Mouse (Mus musculus) liver, adult 2 months (tissue): ENCODE data around the gene Fsip1. TPM values are rescaled to one million over a fixed set of nuclear protein-coding genes. Genes with fewer than 3 reads are reported as not detected.

ENCODE experiments used
- DNase-seq: peaks from one replicate; pipeline ENCODE4 v3.0.0-alpha.2; 2011; ENCODE audit warnings: low read depth, low spot score; ENCODE audit errors: extremely low read depth
- H3K27ac ChIP-seq: fragments of 200-500 bp; replicated peaks from 2 replicates; pipeline ENCODE4 v1.5.1; 2012; ENCODE audit warnings: low read depth, mild to moderate bottlenecking, control low read depth, inconsistent platforms, low read length; ENCODE audit not compliant: insufficient read depth
- H3K27me3 ChIP-seq: fragments of 200-500 bp; 2 replicates; pipeline ENCODE4 v1.6.1; 2012; ENCODE audit warnings: mild to moderate bottlenecking, moderate library complexity, low read length, inconsistent platforms; ENCODE audit not compliant: control insufficient read depth, insufficient read depth
- H3K36me3 ChIP-seq: fragments of 200-500 bp; 2 replicates; pipeline ENCODE4 v1.6.1; 2012; ENCODE audit warnings: low read length, inconsistent platforms; ENCODE audit not compliant: control insufficient read depth, insufficient read depth
- H3K4me1 ChIP-seq: fragments of 200-500 bp; 2 replicates; pipeline ENCODE4 v1.6.1; 2011; ENCODE audit warnings: low read length; ENCODE audit not compliant: control insufficient read depth, insufficient read depth
- H3K4me3 ChIP-seq: fragments of 200-500 bp; 2 replicates; pipeline ENCODE4 v1.5.1; 2011; ENCODE audit warnings: low read depth, mild to moderate bottlenecking, control low read depth, low read length, moderate library complexity; ENCODE audit not compliant: insufficient read depth
- H3K79me2 ChIP-seq: fragments of 200-500 bp; 2 replicates; pipeline ENCODE4 v1.6.1; 2012; ENCODE audit warnings: inconsistent platforms, mild to moderate bottlenecking, low read length, moderate library complexity; ENCODE audit not compliant: control insufficient read depth, insufficient read depth
- H3K9ac ChIP-seq: fragments of 200-500 bp; 2 replicates; pipeline ENCODE4 v1.6.1; 2012; ENCODE audit warnings: low read depth, mild to moderate bottlenecking, control low read depth, inconsistent platforms, low read length
- CTCF ChIP-seq: fragments of 200-500 bp; IDR thresholded peaks from 2 replicates; pipeline ENCODE4 v1.5.1; 2011; ENCODE audit warnings: low read depth, low read length, control low read depth
- POLR2A ChIP-seq: fragments of 200-500 bp; IDR thresholded peaks from 2 replicates; pipeline ENCODE4 v1.6.1; 2011; ENCODE audit warnings: low read length, control low read depth; ENCODE audit not compliant: insufficient read depth; ENCODE audit errors: extremely low read depth
- WGBS: fragments of 180-500 bp; shearing (Covaris S2); methylation state at CpG from one replicate; pipeline ENCODE4 v1.1.7; 2018; 5-methylcytosine and 5-hydroxymethylcytosine counted together
- polyA plus RNA-seq: library from polyadenylated mRNA; depleted of rRNA; stranded (reverse); fragments of >200 nt; gene quantifications from 2 replicates; pipeline ENCODE4 v1.2.3, GENCODE M21; 2012
- total RNA-seq: library from RNA; depleted of rRNA; stranded (reverse); fragments of >200 nt; gene quantifications from 2 replicates; pipeline ENCODE4 v1.2.3, GENCODE M21; 2014

Fsip1 gene
- total and polyA plus RNA-seq, 2 experiments = 0.05 to 0.09 TPM

DNA sequence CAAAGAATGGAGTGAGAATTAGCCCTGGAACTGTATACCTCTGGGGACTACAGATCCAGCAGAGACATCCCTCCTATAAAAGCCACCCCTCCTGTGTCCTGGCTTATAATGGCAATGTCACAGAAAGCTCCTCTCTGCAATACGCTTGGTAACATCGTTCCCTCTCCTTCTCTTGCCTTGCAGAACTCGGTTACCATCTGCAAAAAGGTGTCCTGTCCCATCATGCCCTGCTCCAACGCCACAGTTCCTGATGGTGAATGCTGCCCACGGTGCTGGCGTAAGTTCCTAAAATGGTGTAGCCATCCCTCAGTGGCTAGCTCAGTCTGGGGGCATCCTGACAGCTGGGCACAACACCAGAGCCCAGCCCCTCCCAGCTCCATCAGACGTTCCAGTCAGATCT is 141.1 kb downstream of the Fsip1 start:
- TF ChIP-seq POLR2A (no peak), CTCF (no peak)
- Histone ChIP-seq H3K36me3 (no peaks in the 10 kb centered on the region), H3K79me2 (no peaks in the 10 kb centered on the region), H3K9ac (no peak overlapping the region), H3K27ac (no peak overlapping the region), H3K4me1 (peaks cover 2% of the 10 kb centered on the region; the same call in 1 of the 2 replicates), H3K4me3 (no peak overlapping the region), H3K27me3 (no peaks in the 10 kb centered on the region)
- 83% methylated on average over 7 of the region's 7 CpGs for WGBS
- DNase-seq = no peak

DNA sequence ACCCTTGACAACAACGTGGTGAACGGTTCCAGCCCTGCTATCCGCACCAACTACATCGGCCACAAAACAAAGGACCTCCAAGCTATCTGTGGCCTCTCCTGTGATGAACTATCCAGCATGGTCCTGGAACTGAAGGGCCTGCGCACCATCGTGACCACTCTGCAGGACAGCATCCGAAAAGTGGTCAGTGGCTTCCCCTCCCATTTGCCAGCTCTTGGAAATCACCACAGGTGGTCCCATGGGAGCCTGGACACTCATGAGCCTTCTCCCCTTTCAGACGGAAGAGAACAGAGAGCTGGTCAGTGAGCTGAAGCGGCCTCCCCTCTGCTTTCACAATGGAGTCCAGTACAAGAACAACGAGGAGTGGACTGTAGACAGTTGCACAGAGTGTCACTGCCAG is 142.1 kb downstream of the Fsip1 start:
- no peak for DNase-seq
- Histone ChIP-seq H3K36me3 (no peaks in the 10 kb centered on the region), H3K4me3 (no peak overlapping the region), H3K9ac (no peak overlapping the region), H3K27me3 (no peaks in the 10 kb centered on the region), H3K27ac (no peak overlapping the region), H3K4me1 (peaks cover 2% of the 10 kb centered on the region; the same call in 1 of the 2 replicates), H3K79me2 (no peaks in the 10 kb centered on the region)
- WGBS = 88% methylated on average over 10 of the region's 10 CpGs
- no peak for TF ChIP-seq CTCF
- TF ChIP-seq POLR2A = no peak

DNA sequence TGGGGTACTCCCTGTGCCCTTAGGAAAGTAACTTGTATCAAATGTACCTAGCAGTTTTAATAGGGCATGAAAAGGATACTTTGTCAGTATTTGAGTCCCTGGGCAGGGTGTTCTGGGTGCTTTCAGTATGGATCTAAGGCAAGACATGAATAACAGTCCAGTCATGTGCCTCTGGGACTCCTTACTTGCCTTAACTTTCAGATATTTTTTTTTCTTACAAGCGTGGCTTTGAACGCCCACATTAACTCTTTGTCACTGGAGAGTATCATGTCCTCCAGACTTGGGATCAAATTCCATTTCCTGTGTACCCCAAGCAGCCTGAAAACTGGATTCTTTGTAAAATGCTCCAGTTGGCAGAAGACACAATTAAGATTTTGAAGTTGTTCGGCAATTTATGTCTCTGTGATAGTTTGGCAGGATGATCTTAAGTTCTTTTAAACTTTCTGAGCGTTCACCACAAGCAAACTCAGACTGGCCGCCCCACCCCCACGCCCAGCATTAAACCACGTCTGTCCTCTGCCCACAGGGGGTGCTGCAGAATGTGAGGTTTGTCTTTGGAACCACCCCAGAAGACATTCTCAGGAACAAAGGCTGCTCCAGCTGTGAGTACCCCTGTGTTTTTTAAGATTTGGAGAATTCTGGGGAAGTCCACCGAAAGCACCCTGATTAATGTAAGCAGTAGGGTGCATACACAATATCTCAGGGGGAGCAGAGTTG is 142.8 kb downstream of the Fsip1 start:
- no peak for DNase-seq
- H3K4me3 ChIP-seq = no peak overlapping the region
- H3K79me2 ChIP-seq = no peaks in the 10 kb centered on the region
- WGBS = 62% methylated on average over 8 of the region's 8 CpGs
- TF ChIP-seq CTCF = no peak
- TF ChIP-seq POLR2A = no peak
- H3K27ac ChIP-seq = no peak overlapping the region
- H3K4me1 ChIP-seq = peaks cover 2% of the 10 kb centered on the region; the same call in 1 of the 2 replicates
- no peaks in the 10 kb centered on the region for H3K27me3 ChIP-seq
- H3K36me3 ChIP-seq = no peaks in the 10 kb centered on the region
- no peak overlapping the region for H3K9ac ChIP-seq

DNA sequence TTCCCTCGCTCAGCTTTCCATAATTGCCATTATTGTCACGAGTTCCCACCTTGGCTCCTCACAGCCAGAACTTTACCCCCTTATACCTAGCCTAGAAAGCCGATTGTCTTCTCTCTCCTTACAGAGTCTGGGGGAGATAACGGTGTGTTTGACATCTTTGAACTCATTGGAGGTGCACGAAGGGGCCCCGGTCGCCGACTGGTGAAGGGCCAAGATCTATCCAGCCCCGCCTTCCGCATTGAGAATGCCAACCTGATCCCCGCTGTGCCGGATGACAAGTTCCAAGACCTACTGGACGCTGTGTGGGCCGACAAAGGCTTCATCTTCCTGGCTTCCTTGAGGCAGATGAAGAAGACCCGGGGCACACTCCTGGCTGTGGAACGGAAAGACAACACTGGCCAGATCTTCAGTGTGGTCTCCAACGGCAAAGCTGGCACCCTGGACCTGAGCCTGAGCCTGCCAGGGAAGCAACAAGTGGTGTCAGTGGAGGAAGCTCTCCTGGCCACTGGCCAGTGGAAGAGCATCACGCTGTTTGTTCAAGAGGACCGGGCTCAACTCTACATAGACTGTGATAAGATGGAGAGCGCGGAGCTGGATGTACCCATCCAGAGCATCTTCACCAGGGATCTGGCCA is 143.8 kb downstream of the Fsip1 start:
- Histone ChIP-seq H3K4me3 (no peak overlapping the region), H3K4me1 (peaks cover 2% of the 10 kb centered on the region; the same call in 1 of the 2 replicates), H3K79me2 (no peaks in the 10 kb centered on the region), H3K27ac (no peak overlapping the region), H3K9ac (no peak overlapping the region), H3K36me3 (no peaks in the 10 kb centered on the region), H3K27me3 (no peaks in the 10 kb centered on the region)
- WGBS = 47% methylated on average over 21 of the region's 21 CpGs
- DNase-seq = no peak
- no peak for TF ChIP-seq CTCF
- TF ChIP-seq POLR2A = no peak

DNA sequence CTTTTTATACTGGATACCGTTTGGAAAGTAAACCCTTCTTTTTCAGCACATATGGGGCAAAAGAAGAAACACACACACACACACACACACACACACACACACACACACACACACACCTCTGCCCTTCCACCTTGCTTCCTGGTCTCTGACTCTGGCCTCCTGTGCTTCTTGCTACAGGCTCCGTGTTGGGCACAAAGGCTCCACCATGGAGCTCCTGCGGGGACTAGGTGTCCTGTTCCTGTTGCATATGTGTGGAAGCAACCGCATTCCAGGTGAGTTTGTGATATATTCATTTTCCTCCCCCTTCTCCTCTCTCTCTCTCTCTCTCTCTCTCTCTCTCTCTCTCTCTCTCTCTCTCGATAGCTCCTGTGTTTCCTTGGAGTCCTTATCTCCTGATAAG is 144.3 kb downstream of the Fsip1 start:
- H3K4me1 ChIP-seq = peaks cover 2% of the 10 kb centered on the region; the same call in 1 of the 2 replicates
- H3K27ac ChIP-seq = no peak overlapping the region

More for the DNA sequence above, 144.3 kb downstream of the Fsip1 start:
- no peaks in the 10 kb centered on the region for H3K36me3 ChIP-seq
- H3K4me3 ChIP-seq = no peak overlapping the region
- 26% methylated on average over 5 of the region's 5 CpGs for WGBS
- no peak overlapping the region for H3K9ac ChIP-seq
- no peaks in the 10 kb centered on the region for H3K79me2 ChIP-seq
- no peak for DNase-seq
- TF ChIP-seq POLR2A (no peak), CTCF (no peak)
- H3K27me3 ChIP-seq = no peaks in the 10 kb centered on the region
